Mouse (Mus musculus) ES-Bruce4 (cell line): ENCODE results near the gene Cbx8. TPM values are rescaled to one million over a fixed set of nuclear protein-coding genes. Genes with fewer than 3 reads are reported as not detected.

Source experiments
- H3K27ac ChIP-seq: 2 replicates; pipeline ENCODE4 v1.5.1; 2012; ENCODE audit warnings: low read length, inconsistent platforms; ENCODE audit not compliant: insufficient read depth
- H3K27me3 ChIP-seq: 2 replicates; pipeline ENCODE4 v1.6.1; 2012; ENCODE audit warnings: mild to moderate bottlenecking, low read length, inconsistent platforms; ENCODE audit not compliant: control insufficient read depth, poor library complexity, insufficient read depth, severe bottlenecking
- H3K36me3 ChIP-seq: 2 replicates; pipeline ENCODE4 v1.6.1; 2012; ENCODE audit warnings: inconsistent platforms, mild to moderate bottlenecking, low read length, moderate library complexity; ENCODE audit not compliant: control insufficient read depth, poor library complexity, insufficient read depth, severe bottlenecking
- H3K4me1 ChIP-seq: one replicate; pipeline ENCODE4 v1.8.1; 2011; ENCODE audit warnings: low read length; ENCODE audit not compliant: control insufficient read depth, insufficient read depth
- H3K4me3 ChIP-seq: 2 replicates; pipeline ENCODE4 v1.5.1; 2011; ENCODE audit warnings: low read depth, mild to moderate bottlenecking, low read length
- H3K9ac ChIP-seq: 2 replicates; pipeline ENCODE4 v1.6.1; 2012; ENCODE audit warnings: low read depth, mild to moderate bottlenecking, inconsistent platforms; ENCODE audit not compliant: poor library complexity, severe bottlenecking
- H3K9me3 ChIP-seq: replicated peaks from 2 replicates; pipeline ENCODE4 v1.6.1; 2012; ENCODE audit warnings: mild to moderate bottlenecking, low read length, inconsistent platforms; ENCODE audit not compliant: control insufficient read depth, poor library complexity, insufficient read depth, severe bottlenecking
- CTCF ChIP-seq: IDR thresholded peaks from one replicate; pipeline ENCODE4 v1.8.1; 2011; ENCODE audit warnings: low read depth, low read length
- EP300 ChIP-seq: IDR thresholded peaks from 2 replicates; pipeline ENCODE4 v1.6.1; 2011; ENCODE audit warnings: low read depth, low read length; ENCODE audit not compliant: insufficient read depth
- POLR2A ChIP-seq: IDR thresholded peaks from one replicate; pipeline ENCODE4 v1.8.1; 2011; ENCODE audit warnings: low read length; ENCODE audit not compliant: insufficient read depth
- polyA plus RNA-seq: library from polyadenylated mRNA; stranded (reverse); fragments of >200 nt; gene quantifications from 2 replicates; pipeline ENCODE4 v1.2.4, GENCODE M21; 2011; ENCODE audit warnings: low read depth; ENCODE audit not compliant: missing spikeins, insufficient read depth, insufficient read length

Cbx8 gene
- polyA plus RNA-seq, 1 experiment = 0.75 TPM

- Histone ChIP-seq H3K4me3 (no peak overlapping the region), H3K27ac (no peak overlapping the region), H3K9ac (no peak overlapping the region), H3K9me3 (no peaks in the 10 kb centered on the region), H3K4me1 (no peaks in the 10 kb centered on the region), H3K27me3 (peaks cover 19% of the 10 kb centered on the region), H3K36me3 (no peaks in the 10 kb centered on the region)
- TF ChIP-seq EP300 (no peak), CTCF (no peak), POLR2A (no peak)
These were observed 4.3 kb downstream of the Cbx8 start for GRCm38 (mm10) chr11:119036447-119036846.

- TF ChIP-seq EP300 (0 out of 2 replicates have a peak, but pooled peaks have one; percentile 6), CTCF (no peak), POLR2A (no peak)
- peak overlapping the region; percentile 16; the same call in 1 of the 2 replicates for H3K4me3 ChIP-seq
- no peaks in the 10 kb centered on the region for H3K9me3 ChIP-seq
- no peaks in the 10 kb centered on the region for H3K4me1 ChIP-seq
- H3K27me3 ChIP-seq = peaks cover 19% of the 10 kb centered on the region
- H3K27ac ChIP-seq = no peak overlapping the region
- H3K36me3 ChIP-seq = no peaks in the 10 kb centered on the region
- H3K9ac ChIP-seq = no peak overlapping the region
These were observed 5.0 kb downstream of the Cbx8 start for GRCm38 (mm10) chr11:119035686-119036165.

- H3K9me3 ChIP-seq = no peaks in the 10 kb centered on the region
- peaks cover 19% of the 10 kb centered on the region for H3K27me3 ChIP-seq
- H3K27ac ChIP-seq = no peak overlapping the region
- no peaks in the 10 kb centered on the region for H3K36me3 ChIP-seq
- H3K4me3 ChIP-seq = no peak overlapping the region
- TF ChIP-seq CTCF = no peak
- TF ChIP-seq POLR2A = no peak
- no peak for TF ChIP-seq EP300
- no peaks in the 10 kb centered on the region for H3K4me1 ChIP-seq
- H3K9ac ChIP-seq = no peak overlapping the region
These were observed 5.6 kb downstream of the Cbx8 start for GRCm38 (mm10) chr11:119035094-119035685.

- H3K36me3 ChIP-seq = no peaks in the 10 kb centered on the region
- H3K4me1 ChIP-seq = no peaks in the 10 kb centered on the region
- H3K27ac ChIP-seq = no peak overlapping the region
- no peaks in the 10 kb centered on the region for H3K9me3 ChIP-seq
- no peak overlapping the region for H3K4me3 ChIP-seq
- TF ChIP-seq POLR2A (no peak), CTCF (no peak), EP300 (no peak)
- peaks cover 17% of the 10 kb centered on the region for H3K27me3 ChIP-seq
- H3K9ac ChIP-seq = no peak overlapping the region
These were observed 6.1 kb downstream of the Cbx8 start for GRCm38 (mm10) chr11:119034635-119035034.

GRCm38 (mm10) chr11:119033874-119034558 is 6.8 kb downstream of the Cbx8 start:
- H3K4me3 ChIP-seq = no peak overlapping the region
- H3K36me3 ChIP-seq = no peaks in the 10 kb centered on the region
- H3K4me1 ChIP-seq = no peaks in the 10 kb centered on the region
- H3K27ac ChIP-seq = no peak overlapping the region
- H3K9me3 ChIP-seq = no peaks in the 10 kb centered on the region
- peaks cover 17% of the 10 kb centered on the region for H3K27me3 ChIP-seq
- H3K9ac ChIP-seq = no peak overlapping the region
- TF ChIP-seq EP300 (0 out of 2 replicates have a peak, but pooled peaks have one; percentile 47), CTCF (peak; percentile 92), POLR2A (no peak)

GRCm38 (mm10) chr11:119026203-119026602 is 14.6 kb downstream of the Cbx8 start:
- Histone ChIP-seq H3K27me3 (no peaks in the 10 kb centered on the region; the same call in 1 of the 2 replicates), H3K4me1 (peaks cover 2% of the 10 kb centered on the region), H3K9ac (no peak overlapping the region), H3K27ac (no peak overlapping the region), H3K36me3 (peaks cover 14% of the 10 kb centered on the region), H3K9me3 (no peaks in the 10 kb centered on the region), H3K4me3 (no peak overlapping the region)
- TF ChIP-seq POLR2A = no peak
